Mouse (Mus musculus) hindbrain, embryonic 12.5 days (tissue): ENCODE results near the gene Pon3. TPM values are rescaled to one million over a fixed set of nuclear protein-coding genes. Genes with fewer than 3 reads are reported as not detected.
"Not testable (repeated sequence)": the region's sequence is repeated elsewhere in the genome, so short reads cannot be mapped to it uniquely, and the experiment has no call there.

ENCODE experiments used
- ATAC-seq: fragments of 200-750 bp; cut with Nextera tagmentation; 2 replicates; pipeline ENCODE4 v1.8.0; 2017; ENCODE audit warnings: moderate TSS enrichment; ENCODE audit not compliant: low FRiP score
- H3K27ac ChIP-seq: fragments of 300-500 bp; sonication (generic); 2 replicates; pipeline ENCODE4 v1.5.1; 2016; ENCODE audit warnings: mild to moderate bottlenecking
- H3K27me3 ChIP-seq: fragments of 300-500 bp; sonication (generic); 2 replicates; pipeline ENCODE4 v1.6.1; 2016; ENCODE audit warnings: mild to moderate bottlenecking
- H3K36me3 ChIP-seq: fragments of 300-500 bp; sonication (generic); 2 replicates; pipeline ENCODE4 v1.6.1; 2016; ENCODE audit warnings: mild to moderate bottlenecking
- H3K4me1 ChIP-seq: fragments of 300-500 bp; sonication (generic); 2 replicates; pipeline ENCODE4 v1.6.1; 2016
- H3K4me2 ChIP-seq: fragments of 300-500 bp; sonication (generic); replicated peaks from 2 replicates; pipeline ENCODE4 v1.6.1; 2016; ENCODE audit warnings: mild to moderate bottlenecking
- H3K4me3 ChIP-seq: fragments of 300-500 bp; sonication (generic); 2 replicates; pipeline ENCODE4 v1.5.1; 2016; ENCODE audit warnings: mild to moderate bottlenecking
- H3K9ac ChIP-seq: fragments of 300-500 bp; sonication (generic); 2 replicates; pipeline ENCODE4 v1.6.1; 2016; ENCODE audit warnings: mild to moderate bottlenecking, moderate library complexity
- H3K9me3 ChIP-seq: fragments of 300-500 bp; sonication (generic); replicated peaks from 2 replicates; pipeline ENCODE4 v1.6.1; 2016; ENCODE audit warnings: mild to moderate bottlenecking
- WGBS: fragments of 180-500 bp; shearing (Covaris S2); methylation state at CpG from one replicate; pipeline ENCODE4 v1.1.7; 2016; 5-methylcytosine and 5-hydroxymethylcytosine counted together
- polyA plus RNA-seq: library from polyadenylated mRNA; unstranded; fragments of >200 nt; fragmentation: Nextera tagmentation; extraction: Ambion mirVana; gene quantifications from 2 replicates; pipeline ENCODE4 v1.2.1, GENCODE M21; 2016

The Pon3 gene
- polyA plus RNA-seq, 1 experiment from 2014 or later: 6.1 TPM

- Histone ChIP-seq H3K36me3 (no peaks in the 10 kb centered on the region), H3K4me1 (no peaks in the 10 kb centered on the region), H3K4me3 (no peak overlapping the region), H3K27me3 (no peaks in the 10 kb centered on the region), H3K27ac (no peak overlapping the region), H3K4me2 (no peak overlapping the region), H3K9me3 (no peaks in the 10 kb centered on the region), H3K9ac (no peak overlapping the region)
- 92% methylated on average over 4 of the region's 4 CpGs for WGBS
- no peak for ATAC-seq
Observed at GRCm38 (mm10) chr6:5237510-5237909, 18.6 kb downstream of the Pon3 start.

DNA sequence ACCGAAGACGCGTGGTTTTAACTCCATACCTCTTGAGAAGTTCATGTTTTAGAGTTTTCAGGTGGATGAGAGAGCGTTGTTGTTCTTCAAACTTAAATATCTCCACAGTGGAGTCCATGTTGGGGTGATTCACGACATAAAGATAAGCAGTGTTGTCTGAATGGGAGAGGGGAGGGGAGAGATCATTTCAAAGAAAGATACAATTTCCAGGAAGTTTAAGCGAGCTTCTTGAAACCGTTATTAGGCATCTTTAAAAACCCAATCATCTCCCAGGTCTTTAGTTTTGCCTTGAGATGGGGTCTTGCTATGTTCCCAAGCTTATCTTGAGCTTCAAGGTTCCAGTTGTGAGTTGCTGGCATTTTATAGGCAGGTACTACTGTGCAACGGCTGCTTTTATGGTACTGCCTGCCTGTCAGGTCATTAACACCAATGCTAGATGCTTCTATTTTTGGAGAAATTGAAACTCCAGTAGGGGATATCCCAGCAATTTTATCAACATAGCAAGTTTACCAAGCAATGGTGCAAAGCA is 19.2 kb downstream of the Pon3 start:
- H3K9me3 ChIP-seq: no peaks in the 10 kb centered on the region
- H3K9ac ChIP-seq: no peak overlapping the region
- H3K4me3 ChIP-seq: no peak overlapping the region
- H3K4me2 ChIP-seq: no peak overlapping the region
- no peaks in the 10 kb centered on the region for H3K4me1 ChIP-seq
- WGBS: 90% methylated on average over 8 of the region's 8 CpGs
- H3K27ac ChIP-seq: no peak overlapping the region
- no peak for ATAC-seq
- H3K27me3 ChIP-seq: no peaks in the 10 kb centered on the region
- no peaks in the 10 kb centered on the region for H3K36me3 ChIP-seq

- Histone ChIP-seq H3K36me3 (no peaks in the 10 kb centered on the region), H3K9ac (no peak overlapping the region), H3K27ac (no peak overlapping the region), H3K4me2 (no peak overlapping the region), H3K4me1 (no peaks in the 10 kb centered on the region), H3K27me3 (no peaks in the 10 kb centered on the region), H3K9me3 (no peaks in the 10 kb centered on the region), H3K4me3 (no peak overlapping the region)
- ATAC-seq: no peak
- 83% methylated on average over 3 of the region's 3 CpGs for WGBS
Observed at GRCm38 (mm10) chr6:5234563-5234962, 21.5 kb downstream of the Pon3 start.

DNA sequence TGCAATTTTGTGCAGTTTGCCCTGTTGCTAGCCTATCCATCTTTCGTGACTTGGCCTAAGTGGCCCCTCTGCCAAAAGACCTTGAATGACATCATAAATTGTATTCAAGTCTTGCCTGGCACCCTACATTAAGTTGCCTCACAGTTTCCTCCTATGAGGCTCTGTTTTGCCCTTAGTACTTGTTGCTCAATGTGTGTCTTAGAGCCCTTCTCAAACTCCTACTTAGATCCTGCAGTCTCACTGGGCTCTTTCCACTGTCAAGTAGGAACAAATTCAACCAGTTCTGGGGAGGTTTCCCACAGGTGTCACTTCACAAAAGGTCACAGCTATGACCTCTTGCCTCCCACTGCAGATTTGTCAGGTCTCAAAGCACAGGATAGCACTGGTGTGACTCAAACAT is 22.3 kb downstream of the Pon3 start:
- H3K4me1 ChIP-seq: no peaks in the 10 kb centered on the region
- WGBS: 93% methylated on average over 1 of the region's 1 CpGs
- H3K36me3 ChIP-seq: no peaks in the 10 kb centered on the region
- H3K27me3 ChIP-seq: no peaks in the 10 kb centered on the region
- no peaks in the 10 kb centered on the region for H3K9me3 ChIP-seq
- no peak for ATAC-seq
- H3K27ac ChIP-seq: no peak overlapping the region
- no peak overlapping the region for H3K4me3 ChIP-seq
- H3K9ac ChIP-seq: no peak overlapping the region
- no peak overlapping the region for H3K4me2 ChIP-seq

- Histone ChIP-seq H3K4me1 (no peaks in the 10 kb centered on the region), H3K36me3 (no peaks in the 10 kb centered on the region), H3K27ac (no peak overlapping the region), H3K27me3 (no peaks in the 10 kb centered on the region), H3K9me3 (no peaks in the 10 kb centered on the region), H3K4me2 (no peak overlapping the region), H3K9ac (no peak overlapping the region), H3K4me3 (no peak overlapping the region)
- no peak for ATAC-seq
- 90% methylated on average over 4 of the region's 4 CpGs for WGBS
Observed at GRCm38 (mm10) chr6:5232022-5232421, 24.1 kb downstream of the Pon3 start.

DNA sequence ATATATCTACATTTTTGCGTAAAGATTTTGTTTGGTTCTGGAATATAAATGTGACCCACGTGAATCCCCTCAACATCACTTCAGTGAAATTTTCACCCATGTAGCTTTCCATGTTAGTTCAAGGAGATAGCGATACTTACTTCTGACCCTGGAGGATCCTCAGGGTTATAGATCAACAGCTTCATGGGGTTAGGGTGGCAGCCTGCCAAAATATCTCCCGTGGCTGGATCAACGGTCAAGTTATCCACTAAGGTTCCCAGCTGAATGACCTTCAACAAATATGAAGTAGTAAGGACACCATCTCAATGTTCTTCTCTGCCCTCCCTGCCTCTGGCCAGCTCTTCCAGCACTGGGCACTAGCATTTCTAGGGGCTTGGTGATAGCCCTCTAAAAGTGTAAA is 25.8 kb downstream of the Pon3 start:
- no peak overlapping the region for H3K9ac ChIP-seq
- H3K27ac ChIP-seq: no peak overlapping the region
- no peak for ATAC-seq
- H3K27me3 ChIP-seq: no peaks in the 10 kb centered on the region
- WGBS: 90% methylated on average over 5 of the region's 5 CpGs
- no peaks in the 10 kb centered on the region for H3K36me3 ChIP-seq
- H3K4me1 ChIP-seq: no peaks in the 10 kb centered on the region
- no peak overlapping the region for H3K4me3 ChIP-seq
- no peak overlapping the region for H3K4me2 ChIP-seq
- H3K9me3 ChIP-seq: no peaks in the 10 kb centered on the region

DNA sequence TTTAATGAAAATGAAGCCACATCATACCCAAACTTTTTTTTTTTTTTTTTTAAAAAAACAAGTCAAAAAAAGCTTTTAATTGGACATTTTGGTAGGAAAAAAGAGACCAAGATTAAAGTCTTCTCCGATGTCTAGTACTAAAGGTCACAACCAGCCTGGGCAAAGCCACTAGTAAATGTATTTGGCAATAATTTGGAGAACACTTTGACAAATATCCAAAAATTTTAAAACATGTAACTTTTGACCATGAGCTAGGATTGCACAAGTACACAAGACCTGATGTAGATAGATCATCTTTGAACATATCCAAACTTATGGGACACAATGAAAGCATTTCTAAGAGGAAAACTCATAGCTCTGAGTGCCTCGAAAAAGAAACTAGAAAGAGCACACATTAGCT is 32.5 kb downstream of the Pon3 start:
- not testable (repeated sequence) for H3K27ac ChIP-seq, H3K27me3 ChIP-seq, H3K36me3 ChIP-seq, ATAC-seq, H3K9ac ChIP-seq, H3K4me2 ChIP-seq, H3K9me3 ChIP-seq, H3K4me3 ChIP-seq, H3K4me1 ChIP-seq
- WGBS: 89% methylated on average over 2 of the region's 2 CpGs

GRCm38 (mm10) chr6:5222080-5222479 is 34.0 kb downstream of the Pon3 start:
- no peak for ATAC-seq
- WGBS: 74% methylated on average over 3 of the region's 3 CpGs
- H3K9me3 ChIP-seq: no peaks in the 10 kb centered on the region

GRCm38 (mm10) chr6:5218190-5218589 is 37.9 kb downstream of the Pon3 start:
- 91% methylated on average over 4 of the region's 4 CpGs for WGBS
- H3K27me3 ChIP-seq: no peaks in the 10 kb centered on the region
- ATAC-seq: no peak

More at GRCm38 (mm10) chr6:5222080-5222479, 34.0 kb downstream of the Pon3 start:
- H3K4me1 ChIP-seq: no peaks in the 10 kb centered on the region
- H3K36me3 ChIP-seq: no peaks in the 10 kb centered on the region
- H3K27me3 ChIP-seq: no peaks in the 10 kb centered on the region
- H3K4me2 ChIP-seq: no peak overlapping the region
- no peak overlapping the region for H3K27ac ChIP-seq
- H3K4me3 ChIP-seq: no peak overlapping the region
- H3K9ac ChIP-seq: no peak overlapping the region

GRCm38 (mm10) chr6:5207817-5208216 is 48.3 kb downstream of the Pon3 start:
- Histone ChIP-seq H3K4me1 (no peaks in the 10 kb centered on the region), H3K4me2 (no peak overlapping the region), H3K27ac (no peak overlapping the region), H3K4me3 (no peak overlapping the region), H3K36me3 (no peaks in the 10 kb centered on the region), H3K27me3 (no peaks in the 10 kb centered on the region), H3K9me3 (peaks cover 3% of the 10 kb centered on the region; the same call in 1 of the 2 replicates), H3K9ac (no peak overlapping the region)
- no peak for ATAC-seq
- 90% methylated on average over 2 of the region's 2 CpGs for WGBS

More at GRCm38 (mm10) chr6:5218190-5218589, 37.9 kb downstream of the Pon3 start:
- Histone ChIP-seq H3K4me1 (no peaks in the 10 kb centered on the region), H3K4me3 (no peak overlapping the region), H3K9ac (no peak overlapping the region), H3K27ac (no peak overlapping the region), H3K36me3 (no peaks in the 10 kb centered on the region), H3K4me2 (no peak overlapping the region), H3K9me3 (peaks cover under 1% of the 10 kb centered on the region; the same call in 1 of the 2 replicates)

DNA sequence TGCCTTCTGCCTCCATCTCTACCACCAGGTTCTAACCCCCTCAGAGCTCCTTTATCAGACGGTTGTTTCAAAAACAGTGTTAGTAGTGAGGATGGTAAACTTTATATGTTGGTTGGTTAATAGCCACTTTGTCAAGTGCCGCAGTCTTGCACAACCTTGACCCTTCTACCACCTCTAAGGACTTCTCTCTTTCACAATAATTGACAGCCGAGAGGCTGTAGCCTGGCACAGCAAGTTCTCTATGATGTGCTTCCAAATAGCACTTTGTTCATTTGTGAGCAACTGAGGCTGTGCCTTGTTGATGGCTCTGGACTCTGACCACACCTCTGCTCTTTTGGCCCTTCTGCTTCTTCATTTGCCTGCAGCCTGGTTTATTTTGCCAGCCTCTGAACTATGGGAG is 56.2 kb downstream of the Pon3 start:
- H3K9me3 ChIP-seq: no peaks in the 10 kb centered on the region
- H3K4me2 ChIP-seq: no peak overlapping the region
- H3K27me3 ChIP-seq: no peaks in the 10 kb centered on the region
- no peak overlapping the region for H3K4me3 ChIP-seq
- WGBS: 84% methylated on average over 3 of the region's 3 CpGs
- no peaks in the 10 kb centered on the region for H3K36me3 ChIP-seq
- ATAC-seq: no peak
- H3K4me1 ChIP-seq: no peaks in the 10 kb centered on the region
- no peak overlapping the region for H3K27ac ChIP-seq
- H3K9ac ChIP-seq: no peak overlapping the region

DNA sequence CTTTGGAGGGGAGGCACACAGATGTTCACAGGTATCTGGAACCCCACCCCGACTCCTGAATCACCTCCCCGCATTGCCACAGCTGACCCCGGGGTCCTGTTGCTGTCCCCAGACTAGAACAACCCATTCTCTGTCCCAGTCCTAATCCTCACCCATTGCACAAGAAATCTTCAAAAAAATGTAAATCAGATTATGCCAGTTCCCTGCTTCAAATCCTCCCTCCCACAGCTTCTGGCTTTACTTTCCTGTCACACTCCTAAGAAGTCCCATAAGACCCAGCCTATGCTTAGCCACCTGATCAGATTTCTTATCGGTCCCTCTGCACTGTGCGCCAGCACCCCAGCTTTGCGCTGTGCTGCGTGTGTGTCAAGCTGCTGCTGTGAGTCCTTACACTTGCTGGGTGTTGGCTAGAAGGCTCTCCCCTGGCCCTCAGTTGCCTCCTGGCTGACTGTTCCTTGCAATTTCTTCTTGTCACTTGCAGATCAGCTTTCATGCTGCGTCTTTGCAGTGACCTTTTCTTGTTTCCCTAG is 56.6 kb downstream of the Pon3 start:
- 89% methylated on average over 8 of the region's 8 CpGs for WGBS

DNA sequence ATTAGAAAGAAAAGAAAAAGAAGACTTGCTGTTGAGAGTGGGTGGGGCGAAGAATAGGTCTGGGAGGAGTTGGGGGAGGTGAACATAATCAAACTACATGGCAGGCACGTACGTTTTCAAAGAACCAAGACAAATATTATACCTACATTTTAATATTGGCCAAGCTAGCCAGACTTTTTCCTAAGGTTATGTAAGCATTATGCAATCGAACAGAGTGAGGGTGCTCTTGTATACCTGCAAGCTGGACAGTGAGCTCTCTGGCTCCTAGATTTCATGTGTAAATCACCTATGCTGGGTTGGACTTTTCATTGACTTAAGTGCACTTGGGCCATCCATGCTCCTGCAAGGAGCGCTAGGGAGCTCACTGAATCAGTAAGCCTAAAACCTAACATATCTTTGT is 57.5 kb downstream of the Pon3 start:
- no peak overlapping the region for H3K9ac ChIP-seq
- no peaks in the 10 kb centered on the region for H3K4me1 ChIP-seq
- H3K36me3 ChIP-seq: no peaks in the 10 kb centered on the region
- WGBS: 93% methylated on average over 5 of the region's 5 CpGs
- no peak for ATAC-seq
- H3K4me3 ChIP-seq: no peak overlapping the region
- H3K9me3 ChIP-seq: no peaks in the 10 kb centered on the region
- no peak overlapping the region for H3K27ac ChIP-seq
- H3K27me3 ChIP-seq: no peaks in the 10 kb centered on the region
- H3K4me2 ChIP-seq: no peak overlapping the region

More for the DNA sequence above, 56.6 kb downstream of the Pon3 start:
- Histone ChIP-seq H3K4me1 (no peaks in the 10 kb centered on the region), H3K4me3 (no peak overlapping the region), H3K9me3 (no peaks in the 10 kb centered on the region), H3K27me3 (no peaks in the 10 kb centered on the region), H3K27ac (no peak overlapping the region), H3K36me3 (no peaks in the 10 kb centered on the region), H3K9ac (no peak overlapping the region), H3K4me2 (no peak overlapping the region)
- ATAC-seq: no peak
